10 mouse cellular contexts compared by ENCODE assay signal in genomic region chr7:28941129-28941528, GRCm38 (mm10). TPM values are rescaled to one million over a fixed set of nuclear protein-coding genes. Genes with fewer than 3 reads are reported as not detected.
DNase-seq lines count a peak whose midpoint lies in the region; ATAC-seq lines count a peak whose summit lies in the region.
"Had no signal": no experiment of that assay in that cellular context is flagged by ENCODE, and none has a peak within 500 bp of the region (broad histone marks: within the 10 kb centered on the region; RNA-seq: fewer than 3 reads in every experiment).

No protein-coding gene starts in this region.

- H3K27ac ChIP-seq in kidney, embryonic 16.5 days (ENCODE audit: low read length): peak overlapping the region; percentile 89
- H3K27ac ChIP-seq in embryonic facial prominence, embryonic 10.5 days (replicated peaks): peak overlapping the region; percentile 58; the same call in 1 of the 2 replicates
- peak overlapping the region; percentile 97 for H3K27ac ChIP-seq in heart, embryonic 15.5 days
- peak overlapping the region; percentile 3 for H3K27ac ChIP-seq in liver, embryonic 16.5 days (ENCODE audit: low read length)
- H3K27ac ChIP-seq: forebrain, embryonic 15.5 days had no signal

- ATAC-seq in kidney, embryonic 16.5 days (ENCODE audit: low FRiP score, low TSS enrichment): no peak
- no peak for ATAC-seq in heart, embryonic 15.5 days (replicated peaks; ENCODE audit: insufficient number of reproducible peaks, insufficient read depth, low FRiP score, low read depth)
- ATAC-seq in liver, embryonic 16.5 days (ENCODE audit: low read depth): no peak
- ATAC-seq in megakaryocyte-erythroid progenitor cell, adult 5-6 weeks (replicated peaks; ENCODE audit: low FRiP score, low TSS enrichment, poor library complexity, severe bottlenecking): no peak
- ATAC-seq in cerebellum, adult (ENCODE audit: insufficient number of reproducible peaks, low FRiP score, low TSS enrichment): no peak
- ATAC-seq: forebrain, embryonic 15.5 days; Patski had no signal

- peak overlapping the region; percentile 39 for H3K9ac ChIP-seq in kidney, embryonic 16.5 days (replicated peaks; ENCODE audit: low read length)
- 0 out of 2 replicates have a peak overlapping the region, but pooled peaks have one; percentile 20 for H3K9ac ChIP-seq in heart, embryonic 15.5 days
- H3K9ac ChIP-seq in liver, embryonic 16.5 days (ENCODE audit: low read depth, low read length): no peak overlapping the region
- H3K9ac ChIP-seq: forebrain, embryonic 15.5 days had no signal

- 0 out of 2 replicates have a peak, but pooled peaks cover 6% of the 10 kb centered on the region for H3K36me3 ChIP-seq in kidney, embryonic 16.5 days (ENCODE audit: insufficient read depth, low read length)
- H3K36me3 ChIP-seq in embryonic facial prominence, embryonic 10.5 days (replicated peaks): peaks cover 52% of the 10 kb centered on the region
- H3K36me3 ChIP-seq in heart, embryonic 15.5 days: no peaks in the 10 kb centered on the region
- H3K36me3 ChIP-seq in liver, embryonic 16.5 days (ENCODE audit: control insufficient read depth, insufficient read depth): no peaks in the 10 kb centered on the region
- H3K36me3 ChIP-seq: forebrain, embryonic 15.5 days had no signal

- no peaks in the 10 kb centered on the region for H3K9me3 ChIP-seq in kidney, embryonic 16.5 days (ENCODE audit: low read length)
- H3K9me3 ChIP-seq in embryonic facial prominence, embryonic 10.5 days: no peaks in the 10 kb centered on the region
- no peaks in the 10 kb centered on the region for H3K9me3 ChIP-seq in heart, embryonic 15.5 days (replicated peaks)
- H3K9me3 ChIP-seq in liver, embryonic 16.5 days (replicated peaks; ENCODE audit: control insufficient read depth, low read length): no peaks in the 10 kb centered on the region
- H3K9me3 ChIP-seq: forebrain, embryonic 15.5 days had no signal

- 56% methylated on average over 4 of the region's 4 CpGs for WGBS in kidney, embryonic 16.5 days
- 65% methylated on average over 4 of the region's 4 CpGs for WGBS in embryonic facial prominence, embryonic 10.5 days
- 43% methylated on average over 4 of the region's 4 CpGs for WGBS in heart, embryonic 15.5 days
- 72% methylated on average over 4 of the region's 4 CpGs for WGBS in liver, embryonic 16.5 days (ENCODE audit: insufficient replicate concordance)

- H3K4me1 ChIP-seq in kidney, embryonic 16.5 days (ENCODE audit: insufficient read depth, low read length): peaks cover 93% of the 10 kb centered on the region
- peaks cover 85% of the 10 kb centered on the region for H3K4me1 ChIP-seq in embryonic facial prominence, embryonic 10.5 days
- peaks cover 95% of the 10 kb centered on the region for H3K4me1 ChIP-seq in heart, embryonic 15.5 days (replicated peaks)
- peaks cover 47% of the 10 kb centered on the region for H3K4me1 ChIP-seq in liver, embryonic 16.5 days (ENCODE audit: control insufficient read depth, low read depth, low read length)

- no peak for DNase-seq in kidney, postnatal 25 days
- DNase-seq in embryonic facial prominence, embryonic 10.5 days (ENCODE audit: low spot score): no peak

- H3K4me3 ChIP-seq in kidney, embryonic 16.5 days (ENCODE audit: low read length): no peak overlapping the region
- no peak overlapping the region for H3K4me3 ChIP-seq in embryonic facial prominence, embryonic 10.5 days
- no peak overlapping the region for H3K4me3 ChIP-seq in heart, embryonic 15.5 days
- no peak overlapping the region for H3K4me3 ChIP-seq in liver, embryonic 16.5 days (ENCODE audit: low read depth, low read length)
- H3K4me3 ChIP-seq: forebrain, embryonic 15.5 days had no signal

- H3K27me3 ChIP-seq in kidney, embryonic 16.5 days (ENCODE audit: insufficient read depth, low read length): no peaks in the 10 kb centered on the region
- no peaks in the 10 kb centered on the region for H3K27me3 ChIP-seq in embryonic facial prominence, embryonic 10.5 days (replicated peaks; ENCODE audit: low read depth, poor library complexity, severe bottlenecking)
- no peaks in the 10 kb centered on the region for H3K27me3 ChIP-seq in heart, embryonic 15.5 days
- no peaks in the 10 kb centered on the region for H3K27me3 ChIP-seq in liver, embryonic 16.5 days (ENCODE audit: control insufficient read depth, insufficient read depth, low read depth, low read length)
- H3K27me3 ChIP-seq: forebrain, embryonic 15.5 days; Patski had no signal

- H3K4me2 ChIP-seq in kidney, embryonic 16.5 days (replicated peaks; ENCODE audit: low read depth, low read length): no peak overlapping the region
- H3K4me2 ChIP-seq in heart, embryonic 15.5 days: no peak overlapping the region
- H3K4me2 ChIP-seq in liver, embryonic 16.5 days (ENCODE audit: low read depth, low read length): no peak overlapping the region
- H3K4me2 ChIP-seq: forebrain, embryonic 15.5 days had no signal

RNA-seq across cellular contexts. Expression of gene Actn4, which starts 21.0 kb away (rescaled TPM):
- 360 and 374 TPM in 2 replicates for polyA plus RNA-seq in kidney, embryonic 16.5 days (2015; fragmentation: Nextera tagmentation; extraction: Ambion mirVana)
- polyA plus RNA-seq in embryonic facial prominence, embryonic 10.5 days (2016; fragmentation: Nextera tagmentation; extraction: Ambion mirVana): 260 and 269 TPM in 2 replicates
- 236 and 281 TPM in 2 replicates for polyA plus RNA-seq in heart, embryonic 15.5 days (2015; fragmentation: Nextera tagmentation; extraction: Ambion mirVana)
- polyA plus RNA-seq in liver, embryonic 16.5 days (2015; fragmentation: Nextera tagmentation; extraction: Ambion mirVana): 130 and 137 TPM in 2 replicates
- total RNA-seq in megakaryocyte-erythroid progenitor cell, adult 5-6 weeks (2014; fragmentation: Nextera tagmentation): 93.1 and 106 TPM in 2 replicates
- total RNA-seq in megakaryocyte-erythroid progenitor cell, adult 5-6 weeks (2017): 41.1 and 51.7 TPM in 2 replicates

RNA-seq across cellular contexts. Expression of gene Eif3k, which starts 40.5 kb away (rescaled TPM):
- 406 and 407 TPM in 2 replicates for polyA plus RNA-seq in kidney, embryonic 16.5 days (2015; fragmentation: Nextera tagmentation; extraction: Ambion mirVana)
- polyA plus RNA-seq in embryonic facial prominence, embryonic 10.5 days (2016; fragmentation: Nextera tagmentation; extraction: Ambion mirVana): 444 and 454 TPM in 2 replicates
- polyA plus RNA-seq in heart, embryonic 15.5 days (2015; fragmentation: Nextera tagmentation; extraction: Ambion mirVana): 239 and 261 TPM in 2 replicates
- 195 and 205 TPM in 2 replicates for polyA plus RNA-seq in liver, embryonic 16.5 days (2015; fragmentation: Nextera tagmentation; extraction: Ambion mirVana)
- total RNA-seq in megakaryocyte-erythroid progenitor cell, adult 5-6 weeks (2014; fragmentation: Nextera tagmentation): 499 and 586 TPM in 2 replicates
- 360 and 454 TPM in 2 replicates for total RNA-seq in megakaryocyte-erythroid progenitor cell, adult 5-6 weeks (2017)

RNA-seq across cellular contexts. Expression of gene Map4k1, which starts 40.7 kb away (rescaled TPM):
- polyA plus RNA-seq in kidney, embryonic 16.5 days (2015; fragmentation: Nextera tagmentation; extraction: Ambion mirVana): 9.7 and 10.1 TPM in 2 replicates
- 11.6 and 14.4 TPM in 2 replicates for polyA plus RNA-seq in embryonic facial prominence, embryonic 10.5 days (2016; fragmentation: Nextera tagmentation; extraction: Ambion mirVana)
- polyA plus RNA-seq in heart, embryonic 15.5 days (2015; fragmentation: Nextera tagmentation; extraction: Ambion mirVana): 2.8 and 7.6 TPM in 2 replicates
- 28.3 and 30.2 TPM in 2 replicates for polyA plus RNA-seq in liver, embryonic 16.5 days (2015; fragmentation: Nextera tagmentation; extraction: Ambion mirVana)
- total RNA-seq in megakaryocyte-erythroid progenitor cell, adult 5-6 weeks (2014; fragmentation: Nextera tagmentation): 64.1 and 76.8 TPM in 2 replicates
- total RNA-seq in megakaryocyte-erythroid progenitor cell, adult 5-6 weeks (2017): 42.6 and 47.9 TPM in 2 replicates

RNA-seq across cellular contexts. Expression of gene Capn12, which starts 59.9 kb away (rescaled TPM):
- polyA plus RNA-seq in kidney, embryonic 16.5 days (2015; fragmentation: Nextera tagmentation; extraction: Ambion mirVana): 0.59 and 0.74 TPM in 2 replicates
- polyA plus RNA-seq in embryonic facial prominence, embryonic 10.5 days (2016; fragmentation: Nextera tagmentation; extraction: Ambion mirVana): 0.44 and 0.55 TPM in 2 replicates
- 0.33 and 0.42 TPM in 2 replicates for polyA plus RNA-seq in heart, embryonic 15.5 days (2015; fragmentation: Nextera tagmentation; extraction: Ambion mirVana)
- 0.09 and 0.12 TPM in 2 replicates for polyA plus RNA-seq in liver, embryonic 16.5 days (2015; fragmentation: Nextera tagmentation; extraction: Ambion mirVana)
- total RNA-seq in megakaryocyte-erythroid progenitor cell, adult 5-6 weeks (2014; fragmentation: Nextera tagmentation): not detected in 2 replicates
- not detected in 2 replicates for total RNA-seq in megakaryocyte-erythroid progenitor cell, adult 5-6 weeks (2017)
- total RNA-seq: megakaryocyte progenitor cell, adult 5-6 weeks had no signal

Comparison
In these comparisons a context has a peak if more than half of its experiments do, and no peak if none do; other contexts are left out.
1. H3K27ac ChIP-seq: peak in every context shown above with its lines; median percentile 97 in heart, embryonic 15.5 days; 89 in kidney, embryonic 16.5 days; 58 in embryonic facial prominence, embryonic 10.5 days; 3 in liver, embryonic 16.5 days.